Mouse (Mus musculus) C2C12 (cell line): Measurements from ENCODE around the gene Pop4.

ENCODE experiments used
- CTCF ChIP-seq: IDR thresholded peaks from one replicate; pipeline ENCODE4 v1.5.1; 2011; ENCODE audit not compliant: control insufficient read depth, insufficient read depth, insufficient read length
- MYOD1 ChIP-seq: IDR thresholded peaks from one replicate; pipeline ENCODE4 v1.6.1; 2011; ENCODE audit warnings: low read depth; ENCODE audit not compliant: control insufficient read depth, insufficient read length

DNA sequence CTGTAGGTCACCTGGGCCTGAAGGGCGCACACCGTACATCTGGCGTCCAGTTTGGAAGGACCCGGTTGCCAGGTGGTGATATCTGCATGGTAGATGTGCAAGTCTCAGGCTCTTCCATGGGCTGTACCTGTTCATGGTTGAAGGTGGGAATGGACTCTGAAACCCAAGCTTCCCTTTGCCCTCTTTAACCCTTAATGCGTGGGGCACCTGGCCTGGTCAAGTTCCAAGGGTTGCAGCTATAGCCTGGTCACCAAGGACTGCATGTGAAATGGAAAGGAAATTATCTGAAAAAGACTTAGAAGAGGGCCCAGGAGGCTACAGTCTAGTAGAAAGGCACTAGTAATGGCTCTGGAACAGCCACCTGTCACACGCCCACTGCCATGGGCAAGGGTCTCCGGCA, 50.4 kb downstream of the Pop4 start:
- TF ChIP-seq CTCF (no peak), MYOD1 (no peak)
